In the genomic region with DNA sequence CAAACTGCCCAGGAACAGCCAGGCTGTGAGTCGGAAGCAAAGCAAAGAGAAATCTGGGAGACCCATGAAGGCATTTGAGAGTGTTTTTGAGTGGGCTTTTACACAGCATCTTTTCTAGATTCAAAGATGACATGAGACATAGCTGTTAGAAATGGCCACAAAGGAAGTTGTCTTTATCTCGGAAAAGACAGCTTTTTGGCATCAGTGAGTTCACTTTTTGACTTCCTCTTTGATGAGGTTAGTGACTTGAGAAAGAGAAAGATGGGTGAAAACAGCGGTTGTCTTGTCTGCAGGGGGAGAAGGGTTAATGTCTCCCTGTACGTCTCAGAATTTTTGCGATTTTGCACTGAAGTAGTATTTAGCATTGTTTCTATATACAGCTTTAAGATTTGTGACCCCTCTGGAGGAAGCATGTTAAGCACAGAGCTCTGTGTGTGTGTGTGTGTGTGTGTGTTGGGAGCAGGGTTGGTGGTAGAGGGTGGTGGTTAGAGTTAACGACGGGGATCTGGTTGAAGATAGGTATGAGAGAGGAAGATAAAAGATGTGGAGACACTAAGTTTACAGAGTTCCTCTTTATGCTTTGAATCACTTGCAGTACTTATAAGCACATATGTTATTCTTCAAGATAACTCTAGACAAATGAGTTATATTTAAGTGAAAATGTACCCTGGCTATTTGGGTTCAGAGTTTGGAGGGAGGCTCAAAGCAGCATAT, we compare ENCODE assay signal across 10 mouse cellular contexts. TPM values are rescaled to one million over a fixed set of nuclear protein-coding genes. Genes with fewer than 3 reads are reported as not detected.
DNase-seq lines count a peak whose midpoint lies in the region; ATAC-seq and TF ChIP-seq lines count a peak whose summit lies in the region.
"Had no signal": no experiment of that assay in that cellular context is flagged by ENCODE, and none has a peak within 500 bp of the region (broad histone marks: within the 10 kb centered on the region; RNA-seq: fewer than 3 reads in every experiment).

No protein-coding gene starts in this region.

- DNase-seq in heart, adult 18-20 months: no peak
- peak; percentile 90 for DNase-seq in MEL (ENCODE audit: low read depth, low spot score)
- DNase-seq in liver, embryonic 14.5 days (ENCODE audit: low read depth in 3 of 3, low spot score in 3 of 3): no peak
- no peak for DNase-seq in MN1 (ENCODE audit: low spot score)
- DNase-seq in cerebellum, adult 9-10 months: no peak
- DNase-seq in adrenal gland, adult (ENCODE audit: inconsistent age in 2 of 2, low spot score in 1 of 2): no peak

- TF ChIP-seq EP300 in MEL (IDR thresholded peaks at IDR 0.05; ENCODE audit: low read depth in 1 of 2, low read length in 2 of 2): peak; percentile 84 to 92
- TF ChIP-seq EP300 in liver, embryonic 14.5 days (IDR thresholded peaks at IDR 0.05; ENCODE audit: low read depth): no peak

- TF ChIP-seq RAD21 in MEL (IDR thresholded peaks at IDR 0.05; ENCODE audit: low read depth, low read length): no peak

- no peaks in the 10 kb centered on the region for H3K36me3 ChIP-seq in heart, embryonic 16.5 days (ENCODE audit: control insufficient read depth, insufficient read depth)
- peaks cover 0 to 17% of the 10 kb centered on the region in 2 experiments; a peak in 2 of 4 replicates for H3K36me3 ChIP-seq in MEL (ENCODE audit: control insufficient read depth in 1 of 2, insufficient read depth in 2 of 2, low read length in 2 of 2)
- peaks cover 16% of the 10 kb centered on the region for H3K36me3 ChIP-seq in embryonic facial prominence, embryonic 15.5 days
- no peaks in the 10 kb centered on the region for H3K36me3 ChIP-seq in liver, embryonic 14.5 days (replicated peaks; ENCODE audit: control insufficient read depth, insufficient read depth, low read depth)

- peaks cover 10% of the 10 kb centered on the region for H3K27me3 ChIP-seq in heart, embryonic 16.5 days (ENCODE audit: control insufficient read depth, insufficient read depth, low read length)
- H3K27me3 ChIP-seq in MEL (ENCODE audit: control insufficient read depth in 1 of 2, insufficient read depth in 2 of 2, low read length in 2 of 2): no peaks in the 10 kb centered on the region
- no peaks in the 10 kb centered on the region; the same call in 1 of the 2 replicates for H3K27me3 ChIP-seq in embryonic facial prominence, embryonic 15.5 days
- H3K27me3 ChIP-seq in liver, embryonic 14.5 days (ENCODE audit: control insufficient read depth, insufficient read depth, low read length): peaks cover 4% of the 10 kb centered on the region; the same call in 1 of the 2 replicates

- no peak overlapping the region for H3K9ac ChIP-seq in heart, embryonic 16.5 days (ENCODE audit: low read length)
- H3K9ac ChIP-seq in MEL (ENCODE audit: control insufficient read depth, low read depth, low read length, poor library complexity, severe bottlenecking): peak overlapping the region; percentile 88
- no peak overlapping the region for H3K9ac ChIP-seq in embryonic facial prominence, embryonic 15.5 days
- no peak overlapping the region for H3K9ac ChIP-seq in liver, embryonic 14.5 days (replicated peaks)

- ATAC-seq in heart, embryonic 16.5 days (replicated peaks; ENCODE audit: extremely low read depth, insufficient read depth, low FRiP score): no peak
- no peak for ATAC-seq in embryonic facial prominence, embryonic 15.5 days (ENCODE audit: insufficient number of reproducible peaks, low FRiP score, low TSS enrichment, low read depth)
- ATAC-seq in liver, embryonic 14.5 days (ENCODE audit: insufficient read depth): no peak

- WGBS in heart, embryonic 16.5 days: 73% methylated on average over 7 of the region's 7 CpGs
- 83% methylated on average over 7 of the region's 7 CpGs for WGBS in embryonic facial prominence, embryonic 15.5 days
- WGBS in liver, embryonic 14.5 days (ENCODE audit: insufficient replicate concordance): 16% methylated on average over 7 of the region's 7 CpGs

- peak overlapping the region; percentile 84 for H3K4me2 ChIP-seq in heart, embryonic 16.5 days (ENCODE audit: low read depth, low read length)
- peak overlapping the region; percentile 89 for H3K4me2 ChIP-seq in embryonic facial prominence, embryonic 15.5 days (replicated peaks)
- H3K4me2 ChIP-seq in liver, embryonic 14.5 days (ENCODE audit: low read depth): peak overlapping the region; percentile 58; the same call in 1 of the 2 replicates

- no peak for TF ChIP-seq POLR2A in MEL (IDR thresholded peaks at IDR 0.05; ENCODE audit: control insufficient read depth in 1 of 2, insufficient read depth in 1 of 2, low read depth in 1 of 2, low read length in 2 of 2, poor library complexity in 1 of 2)

- peaks cover 4% of the 10 kb centered on the region; the same call in 1 of the 2 replicates for H3K9me3 ChIP-seq in heart, embryonic 16.5 days (replicated peaks; ENCODE audit: control insufficient read depth, low read length)
- no peaks in the 10 kb centered on the region for H3K9me3 ChIP-seq in MEL (replicated peaks; ENCODE audit: insufficient read depth, low read length)
- H3K9me3 ChIP-seq in embryonic facial prominence, embryonic 15.5 days (replicated peaks): no peaks in the 10 kb centered on the region
- no peaks in the 10 kb centered on the region for H3K9me3 ChIP-seq in liver, embryonic 14.5 days (ENCODE audit: control insufficient read depth, low read length)

- TF ChIP-seq CTCF in MEL (IDR thresholded peaks at IDR 0.05 in 2 of 3, conservative IDR thresholded peaks at IDR 0.05 in 1 of 3; ENCODE audit: control insufficient read depth in 1 of 3, insufficient read depth in 1 of 3, low read depth in 2 of 3, low read length in 3 of 3, poor library complexity in 1 of 3, severe bottlenecking in 1 of 3): no peak
- no peak for TF ChIP-seq CTCF in liver, embryonic 14.5 days (IDR thresholded peaks at IDR 0.05; ENCODE audit: low read depth)

- peaks cover 18% of the 10 kb centered on the region for H3K79me2 ChIP-seq in MEL (ENCODE audit: control insufficient read depth, insufficient read depth, low read length, poor library complexity)

- H3K27ac ChIP-seq in heart, embryonic 16.5 days (ENCODE audit: low read length): no peak overlapping the region; the same call in 1 of the 2 replicates
- H3K27ac ChIP-seq in MEL (ENCODE audit: control insufficient read depth, low read depth, low read length): peak overlapping the region; percentile 95
- no peak overlapping the region for H3K27ac ChIP-seq in embryonic facial prominence, embryonic 15.5 days (replicated peaks)
- H3K27ac ChIP-seq in liver, embryonic 14.5 days: no peak overlapping the region

- H3K4me1 ChIP-seq in heart, embryonic 16.5 days (ENCODE audit: control insufficient read depth, insufficient read depth, low read length): peaks cover 6% of the 10 kb centered on the region; the same call in 1 of the 2 replicates
- peaks cover 13 to 22% of the 10 kb centered on the region in 2 experiments for H3K4me1 ChIP-seq in MEL (ENCODE audit: control insufficient read depth in 1 of 2, insufficient read depth in 2 of 2, low read length in 2 of 2)
- peaks cover 26% of the 10 kb centered on the region for H3K4me1 ChIP-seq in embryonic facial prominence, embryonic 15.5 days
- no peaks in the 10 kb centered on the region; a peak in 1 of 4 replicates for H3K4me1 ChIP-seq in liver, embryonic 14.5 days (replicated peaks; ENCODE audit: control insufficient read depth in 2 of 2, insufficient read depth in 2 of 2, low read length in 1 of 2)

- peak overlapping the region; percentile 63 for H3K4me3 ChIP-seq in heart, embryonic 16.5 days (ENCODE audit: low read length)
- H3K4me3 ChIP-seq in MEL (ENCODE audit: control insufficient read depth in 1 of 2, insufficient read depth in 1 of 2, low read depth in 2 of 2, low read length in 2 of 2): peak overlapping the region; percentile 83 to 92
- H3K4me3 ChIP-seq in embryonic facial prominence, embryonic 15.5 days (replicated peaks): peak overlapping the region; percentile 70
- H3K4me3 ChIP-seq in liver, embryonic 14.5 days (ENCODE audit: insufficient read depth in 1 of 2, low read depth in 2 of 2, low read length in 2 of 2): peak overlapping the region in 1 of 2 experiments; percentile 56; a peak in 2 of 4 replicates

TF ChIP-seq in MEL, 35 proteins besides CTCF, POLR2A, EP300 and RAD21 (continues in another document):
- TF ChIP-seq JUND (IDR thresholded peaks at IDR 0.05; ENCODE audit: low read depth, low read length): no peak
- peak; percentile 60; the same call in 1 of the 2 replicates for TF ChIP-seq MAZ (IDR thresholded peaks at IDR 0.05; ENCODE audit: low read depth, low read length)
- TF ChIP-seq NELFE (IDR thresholded peaks at IDR 0.05; ENCODE audit: low read depth, low read length): no peak; the same call in 1 of the 2 replicates
- TF ChIP-seq MYC (IDR thresholded peaks at IDR 0.05; ENCODE audit: low read depth, low read length): 0 out of 2 replicates have a peak, but pooled peaks have one; percentile 68
- peak; percentile 78 for TF ChIP-seq TAL1 (IDR thresholded peaks at IDR 0.05; ENCODE audit: low read length)

RNA-seq across cellular contexts. Expression of gene Lpcat2, which starts 1.3 kb away (rescaled TPM):
- polyA plus RNA-seq in heart, embryonic 16.5 days (2015; fragmentation: Nextera tagmentation; extraction: Ambion mirVana): 4.9 and 5.6 TPM in 2 replicates
- total RNA-seq in heart, adult 18-20 months (2021): 1 to 10 TPM; 1.1 to 1.2 TPM
- total RNA-seq in MEL (2012; rRNA removed): 5.2 and 5.9 TPM in 2 replicates
- 1 to 10 TPM in 1 of 2 experiments, not detected in 1; 7.5 TPM for polyA plus RNA-seq in MEL (2012; ENCODE audit: insufficient read depth in 1 of 2, insufficient read length in 2 of 2, low read depth in 1 of 2, low replicate concordance in 2 of 2, missing spikeins in 1 of 2)
- polyA plus RNA-seq in embryonic facial prominence, embryonic 15.5 days (2015; fragmentation: Nextera tagmentation; extraction: Ambion mirVana): 17.8 and 19.5 TPM in 2 replicates
- 1.00 and 1.7 TPM in 2 replicates for polyA plus RNA-seq in liver, embryonic 14.5 days (2012; rRNA removed)
- polyA plus RNA-seq in liver, embryonic 14.5 days (2014; fragmentation: Nextera tagmentation; extraction: Ambion mirVana): 3.3 and 3.6 TPM in 2 replicates

RNA-seq across cellular contexts. Expression of gene Mmp2, which starts 29.3 kb away (rescaled TPM):
- 110 and 123 TPM in 2 replicates for polyA plus RNA-seq in heart, embryonic 16.5 days (2015; fragmentation: Nextera tagmentation; extraction: Ambion mirVana)
- 10 to 100 TPM; 57.2 to 58.8 TPM for total RNA-seq in heart, adult 18-20 months (2021)
- not detected in 2 replicates for total RNA-seq in MEL (2012; rRNA removed)
- polyA plus RNA-seq in MEL (2012; ENCODE audit: insufficient read depth in 1 of 2, insufficient read length in 2 of 2, low read depth in 1 of 2, low replicate concordance in 2 of 2, missing spikeins in 1 of 2): under 1 TPM in 1 of 2 experiments, not detected in 1; 0.25 TPM
- 350 and 362 TPM in 2 replicates for polyA plus RNA-seq in embryonic facial prominence, embryonic 15.5 days (2015; fragmentation: Nextera tagmentation; extraction: Ambion mirVana)
- 4.2 and 5.4 TPM in 2 replicates for polyA plus RNA-seq in liver, embryonic 14.5 days (2012; rRNA removed)
- polyA plus RNA-seq in liver, embryonic 14.5 days (2014; fragmentation: Nextera tagmentation; extraction: Ambion mirVana): 8.1 and 8.8 TPM in 2 replicates
- total RNA-seq: neutrophil, adult 5-6 weeks had no signal

RNA-seq across cellular contexts. Expression of gene Capns2, which starts 44.8 kb away (rescaled TPM):
- polyA plus RNA-seq in heart, embryonic 16.5 days (2015; fragmentation: Nextera tagmentation; extraction: Ambion mirVana): 0.14 and 0.35 TPM in 2 replicates
- total RNA-seq in heart, adult 18-20 months (2021): not detected
- total RNA-seq in MEL (2012; rRNA removed): 0.16 and 0.62 TPM in 2 replicates
- polyA plus RNA-seq in MEL (2012; ENCODE audit: insufficient read depth in 1 of 2, insufficient read length in 2 of 2, low read depth in 1 of 2, low replicate concordance in 2 of 2, missing spikeins in 1 of 2): under 1 TPM in 1 of 2 experiments, not detected in 1; 0.21 TPM
- 65.7 and 66.2 TPM in 2 replicates for polyA plus RNA-seq in embryonic facial prominence, embryonic 15.5 days (2015; fragmentation: Nextera tagmentation; extraction: Ambion mirVana)
- 0.11 TPM in 1 of 2 replicates, not detected in the other for polyA plus RNA-seq in liver, embryonic 14.5 days (2012; rRNA removed)
- not detected in 2 replicates for polyA plus RNA-seq in liver, embryonic 14.5 days (2014; fragmentation: Nextera tagmentation; extraction: Ambion mirVana)
- polyA plus RNA-seq: forebrain, embryonic 11.5 days had no signal

Comparison
In these comparisons a context has a peak if more than half of its experiments do, and no peak if none do; other contexts are left out.
1. RNA of gene Mmp2, which starts 29.3 kb away (polyA plus RNA-seq): 350 to 362 TPM in embryonic facial prominence, embryonic 15.5 days and 110 to 123 TPM in heart, embryonic 16.5 days; 4.2 to 8.8 TPM in liver, embryonic 14.5 days and 0.25 TPM in MEL; every median in the first group is over 10 times any median in the second.
2. RNA of gene Capns2, which starts 44.8 kb away (polyA plus RNA-seq): 65.7 to 66.2 TPM in embryonic facial prominence, embryonic 15.5 days; 0.21 TPM in MEL, 0.14 to 0.35 TPM in heart, embryonic 16.5 days and 0.11 TPM in liver, embryonic 14.5 days; every median in the first group is over 10 times any median in the second.
3. Peak in every context shown above with its lines, with median percentiles within 50 percentile points of each other: H3K4me2 ChIP-seq.